Mouse (Mus musculus) gastrocnemius, postnatal 10 days (tissue): ENCODE results near the gene Dnah8. TPM values are rescaled to one million over a fixed set of nuclear protein-coding genes. Genes with fewer than 3 reads are reported as not detected.
A peak's percentile ranks its signal among the peaks of the same experiment; 100 is the strongest.

Experiments used
- DNase-seq: peaks from one replicate; pipeline ENCODE4 v3.0.0; 2021; ENCODE audit warnings: mixed read lengths
- total RNA-seq, 2 experiments: library from RNA; stranded (reverse); gene quantifications; 2 replicates each; pipeline ENCODE4 v1.2.3; 2021

Dnah8 gene
- total RNA-seq, 2 experiments from 2014 or later = 1.2 to 2.1 TPM

GRCm38 (mm10) chr17:30881001-30881400 lies 256.8 kb downstream of the Dnah8 start:
- DNase-seq = no peak

GRCm38 (mm10) chr17:30882206-30882605 lies 258.1 kb downstream of the Dnah8 start:
- no peak for DNase-seq

- DNase-seq = no peak
These were observed 259.4 kb downstream of the Dnah8 start for GRCm38 (mm10) chr17:30883534-30883933.

GRCm38 (mm10) chr17:30892086-30892485 lies 267.9 kb downstream of the Dnah8 start:
- DNase-seq = no peak

- no peak for DNase-seq
These were observed 268.6 kb downstream of the Dnah8 start for GRCm38 (mm10) chr17:30892730-30893129.

- DNase-seq = no peak
These were observed 272.9 kb downstream of the Dnah8 start for GRCm38 (mm10) chr17:30897075-30897474.

- no peak for DNase-seq
These were observed 277.5 kb downstream of the Dnah8 start, which contains the start of gene Glp1r for GRCm38 (mm10) chr17:30901627-30902026. Glp1r (plus strand) TSS chr17:30901817.

- DNase-seq = no peak
These were observed 279.9 kb downstream of the Dnah8 start for GRCm38 (mm10) chr17:30904096-30904495.

- no peak for DNase-seq
These were observed 283.4 kb downstream of the Dnah8 start for GRCm38 (mm10) chr17:30907577-30907976.

- DNase-seq = peak; percentile 30
These were observed 286.9 kb downstream of the Dnah8 start for GRCm38 (mm10) chr17:30910866-30911731.

GRCm38 (mm10) chr17:30911732-30912088 lies 287.6 kb downstream of the Dnah8 start:
- no peak for DNase-seq

- no peak for DNase-seq
These were observed 288.4 kb downstream of the Dnah8 start for GRCm38 (mm10) chr17:30912536-30912935.

- no peak for DNase-seq
These were observed 290.1 kb downstream of the Dnah8 start for GRCm38 (mm10) chr17:30914264-30914663.

GRCm38 (mm10) chr17:30923566-30923965 lies 299.4 kb downstream of the Dnah8 start:
- DNase-seq = no peak

Other genes starting within 250 kb of the Dnah8 start
- gene Btbd9, start 47.9 kb upstream of the Dnah8 start, total RNA-seq = 10 to 100 TPM; 16.7 to 20.1 TPM
- gene Glo1, start 2.5 kb downstream of the Dnah8 start, total RNA-seq = 100 to 1,000 TPM; 138 to 140 TPM